Mouse (Mus musculus) hindbrain, embryonic 12.5 days (tissue): ENCODE measurements at regions not wholly inside any gene's neighbourhood (a gene's known extent, or its start where the extent isn't known, plus 50 kb on each side); places are given as distances from the start of the nearest gene placed in this dataset.

ENCODE experiments used
- ATAC-seq: fragments of 200-750 bp; cut with Nextera tagmentation; 2 replicates; pipeline ENCODE4 v1.8.0; 2017; ENCODE audit warnings: moderate TSS enrichment; ENCODE audit not compliant: low FRiP score
- H3K27ac ChIP-seq: fragments of 300-500 bp; sonication (generic); 2 replicates; pipeline ENCODE4 v1.5.1; 2016; ENCODE audit warnings: mild to moderate bottlenecking
- H3K27me3 ChIP-seq: fragments of 300-500 bp; sonication (generic); 2 replicates; pipeline ENCODE4 v1.6.1; 2016; ENCODE audit warnings: mild to moderate bottlenecking
- H3K36me3 ChIP-seq: fragments of 300-500 bp; sonication (generic); 2 replicates; pipeline ENCODE4 v1.6.1; 2016; ENCODE audit warnings: mild to moderate bottlenecking
- H3K4me1 ChIP-seq: fragments of 300-500 bp; sonication (generic); 2 replicates; pipeline ENCODE4 v1.6.1; 2016
- H3K4me2 ChIP-seq: fragments of 300-500 bp; sonication (generic); replicated peaks from 2 replicates; pipeline ENCODE4 v1.6.1; 2016; ENCODE audit warnings: mild to moderate bottlenecking
- H3K4me3 ChIP-seq: fragments of 300-500 bp; sonication (generic); 2 replicates; pipeline ENCODE4 v1.5.1; 2016; ENCODE audit warnings: mild to moderate bottlenecking
- H3K9ac ChIP-seq: fragments of 300-500 bp; sonication (generic); 2 replicates; pipeline ENCODE4 v1.6.1; 2016; ENCODE audit warnings: mild to moderate bottlenecking, moderate library complexity
- H3K9me3 ChIP-seq: fragments of 300-500 bp; sonication (generic); replicated peaks from 2 replicates; pipeline ENCODE4 v1.6.1; 2016; ENCODE audit warnings: mild to moderate bottlenecking
- WGBS: fragments of 180-500 bp; shearing (Covaris S2); methylation state at CpG from one replicate; pipeline ENCODE4 v1.1.7; 2016; 5-methylcytosine and 5-hydroxymethylcytosine counted together

DNA sequence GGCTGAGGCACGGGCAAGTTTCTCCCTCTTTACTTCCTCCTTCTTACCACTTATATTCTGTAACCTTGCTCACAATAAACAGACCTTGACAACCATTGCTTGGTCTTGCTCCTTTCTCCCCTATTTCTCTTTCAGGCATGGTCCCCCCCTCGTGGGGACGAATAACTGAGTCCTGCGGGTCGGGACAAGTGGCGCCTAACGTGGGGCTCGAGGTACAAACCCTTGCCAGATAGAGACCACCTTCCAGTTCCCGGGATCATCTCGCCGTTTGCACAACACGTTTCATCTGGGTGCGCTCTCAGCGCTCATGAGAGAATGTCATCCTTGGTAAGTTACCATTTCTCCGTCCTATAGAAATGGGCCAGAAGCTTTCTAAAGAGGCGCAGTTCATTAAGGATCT is 79.6 kb upstream of the Foxn3 start:
- 98% methylated on average over 16 of the region's 16 CpGs for WGBS
- Histone ChIP-seq H3K36me3 (no peaks in the 10 kb centered on the region), H3K9ac (no peak overlapping the region), H3K4me1 (peaks cover 26% of the 10 kb centered on the region), H3K27ac (no peak overlapping the region), H3K9me3 (peaks cover 34% of the 10 kb centered on the region), H3K4me3 (no peak overlapping the region), H3K4me2 (no peak overlapping the region), H3K27me3 (no peaks in the 10 kb centered on the region)
- no peak for ATAC-seq

DNA sequence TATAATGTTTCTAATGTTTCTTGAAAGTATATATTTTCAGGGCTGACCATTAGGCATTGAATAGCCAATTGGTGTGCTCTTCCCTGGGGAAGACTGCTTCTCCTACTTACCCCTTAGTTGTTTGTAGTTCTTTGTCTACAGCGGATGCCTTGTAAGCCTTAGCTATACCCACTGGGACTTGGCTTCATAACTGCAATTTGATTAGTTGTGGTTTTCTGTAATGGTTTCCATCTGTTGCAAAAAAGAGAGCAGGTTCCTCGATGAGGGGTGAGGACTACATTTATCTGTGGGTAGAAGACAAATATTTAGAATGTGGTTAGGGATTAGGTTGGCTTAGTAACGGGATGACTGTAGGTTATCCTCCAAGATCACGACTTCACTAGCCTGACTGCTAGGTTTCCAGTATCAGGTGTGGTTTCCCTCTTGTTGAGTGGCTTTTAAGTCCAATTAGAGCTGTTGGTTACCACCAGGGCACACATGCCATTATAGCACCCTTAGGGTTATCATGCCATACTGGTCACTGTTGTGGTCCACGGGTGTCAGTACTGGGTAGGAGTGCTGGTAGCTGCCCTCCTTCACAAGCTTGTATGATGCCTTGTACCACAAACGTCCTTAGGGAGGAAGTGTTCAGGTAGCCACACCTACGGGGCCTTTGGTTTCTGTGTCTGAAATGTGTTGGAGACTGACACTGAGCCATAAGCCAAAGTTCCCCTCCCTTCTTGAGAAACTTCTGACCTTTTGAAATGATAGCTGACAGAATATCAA is 78.9 kb upstream of the Foxn3 start:
- 84% methylated on average over 7 of the region's 7 CpGs for WGBS

DNA sequence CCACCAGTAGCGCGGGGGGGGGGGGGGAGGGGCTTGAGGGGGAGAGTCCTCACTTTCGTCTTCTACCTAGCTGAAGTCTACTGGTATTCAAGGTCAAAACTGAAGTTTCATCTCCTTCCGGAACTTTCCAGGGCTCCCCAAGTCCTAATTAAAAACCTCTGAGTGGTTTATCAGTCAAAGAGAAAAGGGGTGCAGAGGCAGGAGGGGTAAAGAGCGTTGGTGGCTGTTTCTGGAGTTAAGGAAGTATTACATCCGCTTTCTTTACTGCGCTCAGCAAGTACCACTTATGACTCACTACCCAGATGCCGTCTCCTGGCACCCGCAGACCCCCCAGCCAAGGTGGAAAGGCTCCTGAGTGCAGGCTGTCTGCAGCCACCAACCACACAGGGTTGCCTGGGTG is 77.9 kb upstream of the Foxn3 start:
- 41% methylated on average over 7 of the region's 9 CpGs for WGBS

More for the DNA sequence above, 78.9 kb upstream of the Foxn3 start:
- ATAC-seq = no peak
- no peak overlapping the region for H3K9ac ChIP-seq
- H3K36me3 ChIP-seq = no peaks in the 10 kb centered on the region
- H3K4me3 ChIP-seq = no peak overlapping the region
- no peak overlapping the region for H3K4me2 ChIP-seq
- H3K9me3 ChIP-seq = peaks cover 34% of the 10 kb centered on the region
- peaks cover 26% of the 10 kb centered on the region for H3K4me1 ChIP-seq
- H3K27ac ChIP-seq = no peak overlapping the region
- no peaks in the 10 kb centered on the region for H3K27me3 ChIP-seq

DNA sequence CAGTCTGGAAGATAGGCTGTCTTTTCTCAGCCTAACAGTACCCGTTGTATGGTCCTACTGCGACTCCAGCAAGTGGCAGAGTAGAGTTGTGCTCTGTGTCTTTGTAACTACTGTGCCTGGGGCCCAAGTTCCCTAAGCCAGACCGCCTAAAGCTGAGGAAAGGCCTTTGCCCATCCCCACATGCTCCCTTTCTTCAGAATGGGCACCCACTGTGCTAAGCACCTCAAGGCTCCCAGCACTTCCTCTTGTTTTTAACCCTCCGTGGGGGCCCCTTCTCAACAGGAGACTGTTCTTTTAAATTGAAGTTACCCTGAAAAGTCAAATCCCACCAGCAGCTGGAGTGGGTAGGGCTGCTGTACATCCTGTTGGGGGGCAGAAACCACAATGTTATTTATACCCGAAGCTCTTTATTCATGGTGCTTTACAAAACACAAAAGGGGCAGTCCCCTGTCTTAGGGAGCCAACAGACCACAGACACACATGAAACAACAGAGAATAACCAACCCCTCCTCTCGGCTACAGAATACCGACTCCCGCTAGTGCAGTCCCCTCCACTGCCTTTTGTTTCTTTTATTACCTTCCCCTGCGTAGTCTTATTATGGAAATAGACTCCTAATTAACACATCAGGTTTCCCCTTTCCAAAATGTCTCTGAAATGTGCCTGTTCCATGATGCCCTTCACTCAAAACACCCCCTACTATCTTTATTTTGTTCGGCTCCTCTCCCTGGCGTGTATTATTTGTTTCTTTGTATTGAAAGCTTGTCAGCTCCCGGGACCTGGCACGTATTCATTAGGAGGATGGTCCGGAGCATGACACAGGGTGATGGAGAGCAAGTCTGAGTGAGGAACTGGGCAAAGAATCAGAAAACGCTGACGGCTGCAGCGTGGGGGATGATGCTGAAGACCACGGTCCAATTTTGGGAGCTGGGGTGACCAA is 77.1 kb upstream of the Foxn3 start:
- no peaks in the 10 kb centered on the region for H3K36me3 ChIP-seq
- peak overlapping the region; percentile 52 for H3K4me2 ChIP-seq
- peak overlapping the region; percentile 32; the same call in 1 of the 2 replicates for H3K9ac ChIP-seq
- WGBS = 6% methylated on average over 18 of the region's 18 CpGs
- H3K4me1 ChIP-seq = peaks cover 26% of the 10 kb centered on the region
- H3K9me3 ChIP-seq = peaks cover 29% of the 10 kb centered on the region
- peak overlapping the region; percentile 17 for H3K4me3 ChIP-seq
- no peaks in the 10 kb centered on the region for H3K27me3 ChIP-seq
- peak overlapping the region; percentile 62 for H3K27ac ChIP-seq
- peak; percentile 74 for ATAC-seq

More for the DNA sequence above, 77.9 kb upstream of the Foxn3 start:
- Histone ChIP-seq H3K9ac (no peak overlapping the region), H3K27ac (no peak overlapping the region), H3K4me3 (peak overlapping the region; percentile 17; the same call in 1 of the 2 replicates), H3K9me3 (peaks cover 34% of the 10 kb centered on the region), H3K36me3 (no peaks in the 10 kb centered on the region), H3K4me1 (peaks cover 26% of the 10 kb centered on the region), H3K4me2 (peak overlapping the region; percentile 52), H3K27me3 (no peaks in the 10 kb centered on the region)
- no peak for ATAC-seq

DNA sequence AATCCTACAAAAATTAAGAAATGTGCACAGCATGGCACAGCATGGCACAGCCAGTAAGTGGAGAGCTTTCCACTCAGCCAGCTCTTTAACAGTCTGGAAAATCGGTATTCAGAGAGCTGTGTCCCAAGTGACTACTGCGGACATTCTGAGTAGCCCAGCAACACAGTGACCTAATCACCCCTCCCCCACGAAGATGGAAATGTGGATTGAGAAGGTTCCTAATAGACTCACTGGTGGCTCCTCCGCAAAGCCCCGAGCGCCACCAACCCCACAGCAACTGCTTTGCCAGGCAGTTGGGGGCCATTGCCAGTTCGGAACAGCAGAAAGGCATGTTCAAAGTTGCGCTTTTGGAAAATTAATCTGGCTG is 76.4 kb upstream of the Foxn3 start:
- no peaks in the 10 kb centered on the region for H3K27me3 ChIP-seq
- WGBS = 11% methylated on average over 8 of the region's 8 CpGs

DNA sequence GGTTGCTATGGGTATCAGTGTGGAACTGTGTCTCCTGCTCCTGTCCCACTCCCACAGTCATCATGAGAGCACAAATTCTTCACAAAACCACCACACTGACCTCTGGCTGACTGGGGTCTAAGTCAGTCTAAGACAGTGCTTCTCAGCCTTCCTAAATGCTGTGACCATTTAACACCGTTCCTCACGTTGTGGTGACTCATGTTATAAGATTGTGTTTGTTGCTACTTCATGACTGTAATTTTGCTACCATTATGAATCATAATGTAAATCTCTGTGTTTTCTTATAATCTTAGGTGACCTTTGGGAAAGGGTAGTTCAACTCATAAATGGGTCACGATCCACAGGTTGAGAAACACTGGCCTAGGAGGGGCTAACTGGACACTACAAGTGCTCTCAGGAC is 75.7 kb upstream of the Foxn3 start:
- no peak overlapping the region for H3K9ac ChIP-seq
- H3K4me3 ChIP-seq = no peak overlapping the region
- H3K36me3 ChIP-seq = no peaks in the 10 kb centered on the region
- no peak for ATAC-seq
- 85% methylated on average over 3 of the region's 3 CpGs for WGBS
- no peak overlapping the region for H3K27ac ChIP-seq
- H3K4me1 ChIP-seq = peaks cover 26% of the 10 kb centered on the region
- no peak overlapping the region for H3K4me2 ChIP-seq
- H3K27me3 ChIP-seq = no peaks in the 10 kb centered on the region
- H3K9me3 ChIP-seq = peaks cover 17% of the 10 kb centered on the region

More for the DNA sequence above, 76.4 kb upstream of the Foxn3 start:
- Histone ChIP-seq H3K4me1 (peaks cover 26% of the 10 kb centered on the region), H3K9me3 (peaks cover 24% of the 10 kb centered on the region), H3K4me2 (peak overlapping the region; percentile 52), H3K36me3 (no peaks in the 10 kb centered on the region), H3K27ac (peak overlapping the region; percentile 62; the same call in 1 of the 2 replicates), H3K4me3 (no peak overlapping the region), H3K9ac (no peak overlapping the region)
- ATAC-seq = peak; percentile 69

DNA sequence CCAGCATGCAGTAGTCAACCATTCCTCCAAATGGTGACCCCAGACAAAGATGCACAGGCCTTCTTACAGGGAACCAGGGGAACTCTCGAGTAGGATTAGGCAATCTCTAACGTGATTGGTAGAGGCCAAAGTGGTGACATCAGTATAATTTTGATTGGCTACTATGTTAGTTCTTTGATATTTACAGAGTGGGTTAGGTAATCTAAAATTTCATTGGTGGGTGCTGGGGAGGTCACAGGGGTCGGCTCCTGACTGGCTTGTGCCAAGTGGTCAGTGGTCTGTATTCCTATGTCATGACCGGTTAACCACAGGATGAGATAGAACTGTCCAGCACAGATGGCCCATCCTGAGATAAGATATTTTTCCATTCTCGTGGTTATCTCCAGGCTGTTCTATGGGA is 74.6 kb upstream of the Foxn3 start:
- ATAC-seq = no peak
- peaks cover 26% of the 10 kb centered on the region for H3K4me1 ChIP-seq

DNA sequence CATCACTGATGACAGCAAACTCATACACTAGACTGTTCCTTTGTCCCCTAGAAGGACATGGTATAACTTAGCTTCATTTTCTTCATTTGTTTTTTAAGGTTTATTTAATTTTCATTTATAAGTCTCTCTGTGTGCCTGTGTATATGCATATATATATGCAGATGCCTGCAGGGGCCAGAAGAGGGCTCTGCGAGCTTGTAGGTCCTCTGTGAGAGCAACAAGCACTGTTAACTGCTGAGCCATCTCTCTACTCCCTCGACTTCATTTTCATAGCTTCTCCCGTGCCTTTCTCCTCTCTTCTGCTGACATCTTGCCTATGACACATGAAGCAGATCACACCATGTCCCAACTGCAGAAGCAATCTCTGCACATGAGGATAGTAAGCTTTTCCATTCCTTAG is 72.9 kb upstream of the Foxn3 start:
- Histone ChIP-seq H3K27ac (no peak overlapping the region), H3K9me3 (no peaks in the 10 kb centered on the region), H3K4me3 (no peak overlapping the region), H3K27me3 (no peaks in the 10 kb centered on the region), H3K9ac (no peak overlapping the region), H3K36me3 (no peaks in the 10 kb centered on the region), H3K4me2 (no peak overlapping the region), H3K4me1 (peaks cover 22% of the 10 kb centered on the region)
- WGBS = 84% methylated on average over 3 of the region's 3 CpGs
- ATAC-seq = no peak

More for the DNA sequence above, 74.6 kb upstream of the Foxn3 start:
- WGBS = 94% methylated on average over 5 of the region's 5 CpGs
- Histone ChIP-seq H3K9ac (no peak overlapping the region), H3K4me3 (no peak overlapping the region), H3K9me3 (peaks cover 6% of the 10 kb centered on the region), H3K4me2 (no peak overlapping the region), H3K36me3 (no peaks in the 10 kb centered on the region), H3K27ac (no peak overlapping the region), H3K27me3 (no peaks in the 10 kb centered on the region)

DNA sequence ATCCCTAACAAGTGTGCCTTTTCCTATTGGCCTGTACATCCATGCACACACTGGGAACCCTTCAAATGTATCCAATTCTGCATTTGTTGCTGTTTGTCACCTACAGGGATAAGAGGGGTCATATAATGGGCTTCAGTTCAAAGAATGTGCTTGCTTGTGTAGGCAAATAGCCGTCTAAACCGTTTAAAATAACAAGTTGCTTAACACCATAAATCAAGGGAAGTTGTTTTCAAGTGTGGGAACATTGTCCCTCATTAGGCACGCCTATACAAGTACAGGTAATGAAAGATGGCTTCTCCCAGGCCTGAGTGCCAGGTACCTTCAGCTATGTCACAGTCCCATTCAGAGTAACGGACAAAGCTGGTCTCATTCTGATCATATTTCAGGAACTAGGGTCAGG is 72.0 kb upstream of the Foxn3 start:
- Histone ChIP-seq H3K36me3 (no peaks in the 10 kb centered on the region), H3K27ac (no peak overlapping the region), H3K9me3 (no peaks in the 10 kb centered on the region), H3K27me3 (no peaks in the 10 kb centered on the region), H3K4me2 (no peak overlapping the region), H3K4me1 (peaks cover 13% of the 10 kb centered on the region), H3K4me3 (no peak overlapping the region), H3K9ac (no peak overlapping the region)
- WGBS = 77% methylated on average over 4 of the region's 4 CpGs
- ATAC-seq = no peak

DNA sequence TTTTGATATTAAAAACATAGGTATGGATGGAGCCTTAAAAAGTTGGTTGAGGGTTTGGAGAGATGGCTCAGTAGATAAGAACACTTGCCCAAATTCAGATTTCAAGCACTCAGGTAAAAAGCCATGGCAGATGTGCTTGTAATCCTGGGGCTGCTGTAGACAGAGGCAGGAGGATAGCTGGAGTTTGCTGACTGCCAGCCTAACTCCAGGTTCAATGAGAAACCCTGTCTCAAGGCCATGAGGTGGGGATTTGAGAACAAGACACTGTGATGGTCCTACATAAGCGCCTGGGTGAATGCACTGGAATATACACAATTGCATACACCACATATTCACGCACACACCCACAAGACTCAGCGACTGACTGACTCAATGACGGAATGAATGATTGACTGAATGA is 71.3 kb upstream of the Foxn3 start:
- WGBS = 98% methylated on average over 4 of the region's 4 CpGs
- no peaks in the 10 kb centered on the region for H3K36me3 ChIP-seq
- H3K9me3 ChIP-seq = no peaks in the 10 kb centered on the region

DNA sequence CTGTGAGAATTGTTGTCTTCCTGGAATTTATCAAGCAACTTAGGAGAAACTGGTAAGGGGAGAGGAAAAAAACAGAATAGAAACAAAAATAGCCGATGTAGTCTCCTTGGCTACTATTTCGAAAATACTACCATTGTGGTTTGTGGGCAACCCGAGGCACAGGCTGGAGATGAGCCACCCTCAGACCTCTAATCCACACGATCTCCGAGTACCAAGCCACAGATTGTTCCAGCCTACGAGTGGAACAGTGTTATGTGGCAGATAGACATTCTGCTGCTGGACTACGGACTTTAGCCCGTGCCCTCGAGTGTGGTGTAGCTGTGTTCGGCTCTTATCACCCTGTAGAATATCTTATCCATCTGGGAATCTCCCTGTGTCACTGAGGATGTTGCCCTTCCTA is 70.3 kb upstream of the Foxn3 start:
- no peak overlapping the region for H3K4me3 ChIP-seq
- H3K27ac ChIP-seq = no peak overlapping the region
- ATAC-seq = no peak
- H3K27me3 ChIP-seq = no peaks in the 10 kb centered on the region
- WGBS = 96% methylated on average over 10 of the region's 10 CpGs
- no peaks in the 10 kb centered on the region for H3K36me3 ChIP-seq
- H3K9ac ChIP-seq = no peak overlapping the region
- no peaks in the 10 kb centered on the region for H3K4me1 ChIP-seq
- no peaks in the 10 kb centered on the region for H3K9me3 ChIP-seq
- H3K4me2 ChIP-seq = no peak overlapping the region

More for the DNA sequence above, 71.3 kb upstream of the Foxn3 start:
- Histone ChIP-seq H3K27me3 (no peaks in the 10 kb centered on the region), H3K4me3 (no peak overlapping the region), H3K4me1 (peaks cover 7% of the 10 kb centered on the region), H3K9ac (no peak overlapping the region), H3K27ac (no peak overlapping the region), H3K4me2 (no peak overlapping the region)
- no peak for ATAC-seq

DNA sequence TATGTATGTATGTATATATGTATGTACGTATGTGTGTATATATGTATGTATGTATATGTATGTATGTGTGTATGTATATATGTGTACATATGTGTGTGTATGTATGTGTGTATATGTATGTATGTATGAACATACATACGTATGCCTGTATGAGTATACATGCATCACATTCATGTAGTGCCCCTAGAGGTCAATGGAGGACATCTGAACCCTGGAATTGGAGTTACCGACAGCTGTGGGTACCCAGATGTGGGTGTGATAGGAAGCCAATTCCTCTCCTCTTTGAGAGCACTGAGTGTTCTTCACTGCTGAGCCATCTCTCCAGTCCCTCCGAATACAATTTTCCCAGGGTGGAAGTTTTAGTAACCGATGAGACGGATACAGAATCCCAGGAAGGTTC is 69.6 kb upstream of the Foxn3 start:
- no peaks in the 10 kb centered on the region for H3K9me3 ChIP-seq
- H3K36me3 ChIP-seq = no peaks in the 10 kb centered on the region
- no peak overlapping the region for H3K27ac ChIP-seq
- H3K4me2 ChIP-seq = no peak overlapping the region
- H3K27me3 ChIP-seq = no peaks in the 10 kb centered on the region
- WGBS = 93% methylated on average over 6 of the region's 6 CpGs
- ATAC-seq = no peak
- peaks cover 6% of the 10 kb centered on the region for H3K4me1 ChIP-seq
- no peak overlapping the region for H3K4me3 ChIP-seq
- H3K9ac ChIP-seq = no peak overlapping the region
